Mouse (Mus musculus) frontal cortex, postnatal 25 days (tissue): ENCODE data around the gene Copz1.

Experiments
- DNase-seq, 2 experiments: peaks; one replicate each; pipeline ENCODE4 v3.0.0; 2022; ENCODE audit warnings: low spot score in 2 of 2

The Copz1 gene

GRCm38 (mm10) chr15:103338829-103339165 lies 66.3 kb downstream of the Copz1 start:
- DNase-seq, result no peak

GRCm38 (mm10) chr15:103339166-103339960 lies 66.8 kb downstream of the Copz1 start:
- DNase-seq, result no peak

GRCm38 (mm10) chr15:103339961-103340337 lies 67.4 kb downstream of the Copz1 start, which contains the start of gene Zfp385a:
TSS of gene Zfp385a (minus strand) at chr15:103340093.
- DNase-seq, result peak; percentile 55 to 68

GRCm38 (mm10) chr15:103340786-103341185 lies 68.3 kb downstream of the Copz1 start:
- DNase-seq, result no peak

GRCm38 (mm10) chr15:103341547-103341946 lies 69.0 kb downstream of the Copz1 start:
- DNase-seq, result no peak

GRCm38 (mm10) chr15:103342415-103342814 lies 69.9 kb downstream of the Copz1 start:
- DNase-seq, result peak in 1 of 2 experiments; percentile 71

GRCm38 (mm10) chr15:103343008-103343407 lies 70.5 kb downstream of the Copz1 start:
- no peak for DNase-seq

- no peak for DNase-seq
These were observed 71.0 kb downstream of the Copz1 start for GRCm38 (mm10) chr15:103343556-103343955.

- DNase-seq, result no peak
These were observed 73.3 kb downstream of the Copz1 start for GRCm38 (mm10) chr15:103345789-103346188.

GRCm38 (mm10) chr15:103347275-103347684 lies 74.8 kb downstream of the Copz1 start:
- no peak for DNase-seq
